Mouse (Mus musculus): ENCODE measurements around the gene Auts2.

DNA sequence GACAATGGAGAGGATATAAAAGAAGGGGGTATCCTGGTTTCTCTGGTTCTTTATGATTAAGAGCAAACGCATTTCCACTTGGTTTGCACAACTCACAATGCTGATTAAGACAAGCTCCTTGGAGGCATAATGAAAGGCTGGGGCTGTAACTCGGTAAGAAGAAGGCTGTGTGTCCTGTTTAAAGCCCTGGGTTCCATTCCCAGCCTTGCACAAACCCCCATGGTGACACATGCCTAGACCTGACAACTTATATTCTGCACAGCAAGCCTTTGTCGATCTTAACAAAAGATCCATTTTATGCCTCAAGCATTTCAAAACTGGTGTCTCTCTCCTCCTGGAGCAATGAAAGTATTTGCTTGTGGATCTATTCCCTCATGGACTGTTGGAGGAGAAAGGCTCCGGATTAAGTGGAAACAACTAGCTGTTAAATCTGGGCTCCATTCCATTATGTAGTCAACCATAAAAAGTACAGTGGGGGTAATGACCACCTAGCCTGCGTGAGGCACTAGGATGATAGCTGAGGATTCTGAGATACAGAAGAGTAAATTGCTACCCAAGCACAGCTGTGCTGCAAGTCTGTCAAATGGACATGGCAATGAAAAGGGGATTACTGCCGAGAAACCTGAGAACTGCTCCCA lies 218.8 kb downstream of the Auts2 start:
- TF ChIP-seq CTCF (IDR thresholded peaks at IDR 0.05; ENCODE audit: low read depth, low read length) (no peak), POLR2A (IDR thresholded peaks at IDR 0.05; ENCODE audit: borderline replicate concordance, low read depth, low read length) (no peak)

All from bone marrow macrophage, adult 2 months (primary cell).